Mouse (Mus musculus) cerebellum, adult 2 months (tissue): ENCODE results near the gene Gm17387.

Experiments
- CTCF ChIP-seq: fragments of 200-500 bp; IDR thresholded peaks from 2 replicates; pipeline ENCODE4 v1.5.1; 2011; ENCODE audit warnings: low read depth, mild to moderate bottlenecking, control low read depth, low read length, moderate library complexity, borderline replicate concordance; ENCODE audit not compliant: insufficient read depth
- POLR2A ChIP-seq: fragments of 200-500 bp; IDR thresholded peaks from 2 replicates; pipeline ENCODE4 v1.6.1; 2011; ENCODE audit warnings: low read length, control low read depth, borderline replicate concordance; ENCODE audit not compliant: insufficient read depth

DNA sequence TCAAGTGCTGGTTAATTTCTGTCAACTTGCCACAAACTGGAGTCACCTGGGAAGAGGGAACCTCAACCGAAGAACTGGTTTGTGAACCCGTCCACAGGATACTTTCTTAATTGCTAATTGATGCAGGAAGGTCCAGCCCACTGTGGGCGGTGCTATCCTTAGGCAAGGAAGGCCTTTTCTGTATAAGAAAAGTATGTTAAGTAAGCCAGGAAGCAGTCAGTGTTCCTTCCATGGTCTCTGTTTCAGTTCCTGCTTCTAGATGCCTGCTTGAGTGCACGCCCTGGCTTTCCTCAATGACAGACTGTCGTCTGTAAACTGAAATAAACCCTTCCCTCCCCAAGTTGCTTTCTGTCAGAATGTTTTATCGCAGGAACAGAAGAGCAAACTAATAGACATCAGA, 28.0 kb downstream of the Gm17387 start:
- TF ChIP-seq POLR2A (no peak), CTCF (no peak)
